Mouse (Mus musculus) MEL (cell line): ENCODE measurements around the gene Kcnd3. TPM values are rescaled to one million over a fixed set of nuclear protein-coding genes. Genes with fewer than 3 reads are reported as not detected.

ENCODE experiments used
- DNase-seq: peaks from one replicate; pipeline ENCODE4 v3.0.0; 2011; ENCODE audit warnings: low read depth, low spot score
- H3K27ac ChIP-seq: 2 replicates; pipeline ENCODE4 v1.5.1; 2012; ENCODE audit warnings: low read depth, mild to moderate bottlenecking, control low read depth, low read length, moderate library complexity; ENCODE audit not compliant: control insufficient read depth
- H3K27me3 ChIP-seq, 2 experiments: fragments of 150-350 bp in 1 of 2; sonication (generic) in 1 of 2; 2 replicates each; pipeline ENCODE4 v1.6.1; 2012; ENCODE audit warnings: low read length in 2 of 2, mild to moderate bottlenecking in 2 of 2, improper control_type of control experiment in 1 of 2, moderate library complexity in 1 of 2; ENCODE audit not compliant: insufficient read depth in 2 of 2, control insufficient read depth in 1 of 2
- H3K36me3 ChIP-seq, 2 experiments: 2 replicates each; pipeline ENCODE4 v1.6.1; 2012 to 2014; ENCODE audit warnings: low read length in 2 of 2, improper control_type of control experiment in 1 of 2, inconsistent platforms in 1 of 2, mild to moderate bottlenecking in 1 of 2; ENCODE audit not compliant: insufficient read depth in 2 of 2, control insufficient read depth in 1 of 2
- H3K4me1 ChIP-seq, 2 experiments: fragments of 150-350 bp in 1 of 2; sonication (generic) in 1 of 2; 2 replicates each; pipeline ENCODE4 v1.6.1; 2012; ENCODE audit warnings: low read length in 2 of 2, improper control_type of control experiment in 1 of 2, mild to moderate bottlenecking in 1 of 2; ENCODE audit not compliant: insufficient read depth in 2 of 2, control insufficient read depth in 1 of 2
- H3K4me3 ChIP-seq, 2 experiments: fragments of 150-350 bp in 1 of 2; sonication (generic) in 1 of 2; 2 replicates each; pipeline ENCODE4 v1.5.1; 2012; ENCODE audit warnings: low read depth in 2 of 2, low read length in 2 of 2, mild to moderate bottlenecking in 2 of 2, moderate library complexity in 2 of 2, control low read depth in 1 of 2, improper control_type of control experiment in 1 of 2; ENCODE audit not compliant: control insufficient read depth in 1 of 2, insufficient read depth in 1 of 2
- H3K79me2 ChIP-seq: 2 replicates; pipeline ENCODE4 v1.6.1; 2012; ENCODE audit warnings: mild to moderate bottlenecking, low read length, moderate library complexity; ENCODE audit not compliant: control insufficient read depth, poor library complexity, insufficient read depth
- H3K9ac ChIP-seq: 2 replicates; pipeline ENCODE4 v1.6.1; 2012; ENCODE audit warnings: low read depth, mild to moderate bottlenecking, control low read depth, low read length, moderate library complexity; ENCODE audit not compliant: control insufficient read depth, poor library complexity, severe bottlenecking
- H3K9me3 ChIP-seq: fragments of 150-350 bp; sonication (generic); replicated peaks from 2 replicates; pipeline ENCODE4 v1.6.1; 2012; ENCODE audit warnings: mild to moderate bottlenecking, low read length, improper control_type of control experiment, moderate library complexity; ENCODE audit not compliant: insufficient read depth
- BHLHE40 ChIP-seq: IDR thresholded peaks from 2 replicates; pipeline ENCODE4 v1.6.1; 2012; ENCODE audit warnings: low read depth, mild to moderate bottlenecking, inconsistent platforms, low read length, improper control_type of control experiment, borderline replicate concordance
- CHD1 ChIP-seq: IDR thresholded peaks from 2 replicates; pipeline ENCODE4 v1.6.1; 2012; ENCODE audit warnings: low read depth, mild to moderate bottlenecking, inconsistent platforms, low read length, improper control_type of control experiment
- CHD2 ChIP-seq: IDR thresholded peaks from 2 replicates; pipeline ENCODE4 v1.6.1; 2011; ENCODE audit warnings: low read length, improper control_type of control experiment
- CTCF ChIP-seq, 3 experiments: IDR thresholded peaks in 2 of 3; conservative IDR thresholded peaks in 1 of 3; 2 replicates each; pipeline ENCODE4 v1.5.1; 2011 to 2012; ENCODE audit warnings: low read length in 3 of 3, low read depth in 2 of 3, mild to moderate bottlenecking in 2 of 3, improper control_type of control experiment in 1 of 3, inconsistent platforms in 1 of 3, mixed read lengths in 1 of 3, moderate library complexity in 1 of 3; ENCODE audit not compliant: control insufficient read depth in 1 of 3, insufficient read depth in 1 of 3, poor library complexity in 1 of 3, severe bottlenecking in 1 of 3
- E2F4 ChIP-seq: IDR thresholded peaks from 2 replicates; pipeline ENCODE4 v1.6.1; 2011; ENCODE audit warnings: low read depth, low read length, improper control_type of control experiment, borderline replicate concordance
- EP300 ChIP-seq, 2 experiments: IDR thresholded peaks; 2 replicates each; pipeline ENCODE4 v1.6.1; 2011; ENCODE audit warnings: improper control_type of control experiment in 2 of 2, low read length in 2 of 2, low read depth in 1 of 2, mild to moderate bottlenecking in 1 of 2
- HCFC1 ChIP-seq: IDR thresholded peaks from 2 replicates; pipeline ENCODE4 v1.6.1; 2012; ENCODE audit warnings: low read depth, mild to moderate bottlenecking, inconsistent platforms, low read length, improper control_type of control experiment, moderate library complexity
- JUND ChIP-seq: IDR thresholded peaks from 2 replicates; pipeline ENCODE4 v1.6.1; 2011; ENCODE audit warnings: low read depth, mild to moderate bottlenecking, improper control_type of control experiment, low read length
- MAZ ChIP-seq: IDR thresholded peaks from 2 replicates; pipeline ENCODE4 v1.6.1; 2012; ENCODE audit warnings: low read depth, mild to moderate bottlenecking, inconsistent platforms, low read length, improper control_type of control experiment
- POLR2AphosphoS2 ChIP-seq: IDR thresholded peaks from 2 replicates; pipeline ENCODE4 v1.6.1; 2011; ENCODE audit warnings: low read length, improper control_type of control experiment
- SIN3A ChIP-seq: IDR thresholded peaks from 2 replicates; pipeline ENCODE4 v1.6.1; 2012; ENCODE audit warnings: low read length, improper control_type of control experiment, inconsistent platforms
- TBP ChIP-seq: IDR thresholded peaks from 2 replicates; pipeline ENCODE4 v1.8.0; 2011; ENCODE audit warnings: low read depth, low read length, improper control_type of control experiment
- TCF12 ChIP-seq: IDR thresholded peaks from 2 replicates; pipeline ENCODE4 v1.6.1; 2014; ENCODE audit warnings: low read depth, mild to moderate bottlenecking, inconsistent platforms, low read length, improper control_type of control experiment, moderate library complexity
- USF1 ChIP-seq: IDR thresholded peaks from 2 replicates; pipeline ENCODE4 v1.6.1; 2014; ENCODE audit warnings: low read depth, mild to moderate bottlenecking, inconsistent platforms, low read length, improper control_type of control experiment, moderate library complexity
- ZNF384 ChIP-seq: IDR thresholded peaks from 2 replicates; pipeline ENCODE4 v1.6.1; 2012; ENCODE audit warnings: low read depth, mild to moderate bottlenecking, inconsistent platforms, low read length, improper control_type of control experiment
- polyA plus RNA-seq, 2 experiments: library from polyadenylated mRNA; stranded (reverse) in 1 of 2; unstranded in 1 of 2; fragments of >175 nt in 1 of 2; fragments of >200 nt in 1 of 2; gene quantifications; 2 replicates each; pipeline versions ENCODE4 v1.2.1 to v1.2.4; 2012; ENCODE audit warnings: low replicate concordance in 2 of 2, low read depth in 1 of 2; ENCODE audit not compliant: insufficient read length in 2 of 2, insufficient read depth in 1 of 2, missing spikeins in 1 of 2
- total RNA-seq: library from RNA; depleted of rRNA; stranded (reverse); fragments of 300-350 nt; gene quantifications from 2 replicates; pipeline ENCODE4 v1.2.3, GENCODE M21; 2012

The Kcnd3 gene
- total and polyA plus RNA-seq, 3 experiments = 0.01 TPM; not detected in 2

DNA sequence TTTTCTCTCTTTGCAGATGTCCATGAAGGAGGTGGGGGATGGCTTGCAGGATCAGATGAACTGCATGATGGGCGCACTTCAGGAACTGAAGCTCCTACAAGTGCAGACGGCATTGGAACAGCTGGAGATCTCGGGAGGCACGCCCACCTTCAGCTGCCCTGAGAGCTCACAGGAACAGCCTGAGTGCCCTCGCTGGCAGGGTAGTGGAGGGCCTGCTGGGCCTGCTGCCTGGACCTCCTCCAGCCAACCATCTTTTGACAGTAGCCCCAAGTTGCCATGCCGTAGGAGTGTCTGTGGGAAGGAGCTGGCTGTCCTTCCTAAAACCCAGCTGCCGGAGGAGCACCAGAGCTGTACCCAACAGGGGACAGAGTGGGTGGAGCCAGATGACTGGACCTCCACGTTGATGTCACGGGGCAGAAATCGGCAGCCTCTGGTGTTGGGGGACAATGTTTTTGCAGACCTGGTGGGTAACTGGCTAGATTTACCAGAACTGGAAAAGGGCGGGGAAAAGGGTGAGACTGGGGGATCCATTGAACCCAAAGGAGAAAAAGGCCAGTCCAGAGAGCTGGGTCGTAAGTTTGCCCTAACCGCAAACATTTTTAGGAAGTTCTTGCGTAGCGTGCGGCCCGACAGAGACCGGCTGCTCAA is 264.3 kb downstream of the Kcnd3 start:
- TF ChIP-seq CHD1 (no peak), MAZ (no peak), E2F4 (no peak), CTCF (IDR thresholded peaks at IDR 0.05 in 2 of 3, conservative IDR thresholded peaks at IDR 0.05 in 1 of 3; ENCODE audit: control insufficient read depth in 1 of 3, insufficient read depth in 1 of 3, low read depth in 2 of 3, low read length in 3 of 3, poor library complexity in 1 of 3, severe bottlenecking in 1 of 3) (no peak), TCF12 (no peak), TBP (no peak), BHLHE40 (no peak), ZNF384 (no peak), EP300 (IDR thresholded peaks at IDR 0.05; ENCODE audit: low read depth in 1 of 2, low read length in 2 of 2) (no peak), SIN3A (no peak)
- Histone ChIP-seq H3K9me3 (no peaks in the 10 kb centered on the region), H3K9ac (no peak overlapping the region), H3K4me1 (no peaks in the 10 kb centered on the region), H3K36me3 (no peaks in the 10 kb centered on the region), H3K27me3 (no peaks in the 10 kb centered on the region), H3K4me3 (no peak overlapping the region), H3K79me2 (no peaks in the 10 kb centered on the region), H3K27ac (no peak overlapping the region)
- DNase-seq = no peak

DNA sequence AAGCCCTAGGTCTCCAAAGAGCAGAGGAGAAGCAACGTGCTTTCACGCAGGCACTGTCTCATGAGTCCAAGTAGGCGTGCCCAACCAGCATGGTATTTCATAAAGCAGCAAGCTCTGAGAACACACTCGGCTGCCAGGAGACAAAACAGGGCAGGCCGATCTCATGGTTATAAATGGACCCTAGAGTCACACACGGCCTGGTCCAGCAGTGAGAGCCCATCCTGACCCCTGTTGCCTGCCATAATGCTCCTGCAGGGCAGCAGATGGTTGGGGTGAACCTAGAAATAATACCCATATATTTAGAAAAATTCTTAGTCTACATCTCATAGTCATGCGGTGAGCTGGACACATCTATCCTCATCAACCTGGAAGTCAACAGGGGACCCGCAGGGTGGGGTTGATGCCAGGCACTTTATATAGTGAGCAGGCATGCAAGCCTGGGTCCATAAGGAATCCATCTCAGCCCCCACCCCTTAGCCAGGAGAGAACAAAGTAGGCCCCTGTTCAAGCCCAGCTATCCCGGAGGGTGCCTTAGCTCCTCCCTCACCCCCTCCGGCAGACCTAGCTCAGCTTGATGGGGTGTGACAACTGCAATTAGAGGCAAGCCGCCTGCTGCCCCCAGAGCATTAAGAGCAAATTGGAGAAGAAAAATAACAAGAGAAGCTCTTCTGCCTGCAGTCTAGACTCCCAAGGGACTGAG is 265.9 kb downstream of the Kcnd3 start:
- Histone ChIP-seq H3K4me3 (no peak overlapping the region), H3K27me3 (no peaks in the 10 kb centered on the region), H3K36me3 (no peaks in the 10 kb centered on the region), H3K79me2 (no peaks in the 10 kb centered on the region), H3K27ac (no peak overlapping the region), H3K4me1 (no peaks in the 10 kb centered on the region), H3K9ac (no peak overlapping the region), H3K9me3 (no peaks in the 10 kb centered on the region)
- DNase-seq = no peak
- TF ChIP-seq E2F4 = no peak
- TF ChIP-seq USF1 = no peak
- TF ChIP-seq JUND = no peak
- no peak for TF ChIP-seq POLR2AphosphoS2

- H3K79me2 ChIP-seq = no peaks in the 10 kb centered on the region
- H3K36me3 ChIP-seq = no peaks in the 10 kb centered on the region
- no peaks in the 10 kb centered on the region for H3K4me1 ChIP-seq
- no peak for DNase-seq
- H3K9ac ChIP-seq = no peak overlapping the region
- H3K4me3 ChIP-seq = no peak overlapping the region
- H3K27me3 ChIP-seq = no peaks in the 10 kb centered on the region
- H3K27ac ChIP-seq = no peak overlapping the region
- no peaks in the 10 kb centered on the region for H3K9me3 ChIP-seq
- TF ChIP-seq CTCF (IDR thresholded peaks at IDR 0.05 in 2 of 3, conservative IDR thresholded peaks at IDR 0.05 in 1 of 3; ENCODE audit: control insufficient read depth in 1 of 3, insufficient read depth in 1 of 3, low read depth in 2 of 3, low read length in 3 of 3, poor library complexity in 1 of 3, severe bottlenecking in 1 of 3) = 0 out of 6 replicates have a peak, but pooled peaks of 1 of the 3 experiments have one; percentile 1
- TF ChIP-seq CHD2 = no peak
- no peak for TF ChIP-seq HCFC1
- TF ChIP-seq, all 39 proteins: peak for 1
These were observed 266.6 kb downstream of the Kcnd3 start for GRCm38 (mm10) chr3:105718746-105719145.
